Mouse (Mus musculus): ENCODE data around the gene Dnah3.

The Dnah3 gene

GRCm38 (mm10) chr7:120080177-120080576 is 14.9 kb downstream of the Dnah3 start:
- in situ Hi-C loops (cut with MboI; ENCODE audit: low pct_unique_long_range_greater_than_20kb in 1 of 2, low sequenced_read_pairs in 2 of 2, unreplicated experiment in 1 of 2) = no loop called here

- in situ Hi-C loops (cut with MboI; ENCODE audit: low pct_unique_long_range_greater_than_20kb in 1 of 2, low sequenced_read_pairs in 2 of 2, unreplicated experiment in 1 of 2) = no loop called here
These were observed 25.9 kb downstream of the Dnah3 start for GRCm38 (mm10) chr7:120069164-120069563.

- in situ Hi-C loops (cut with MboI; ENCODE audit: low pct_unique_long_range_greater_than_20kb in 1 of 2, low sequenced_read_pairs in 2 of 2, unreplicated experiment in 1 of 2) = no loop called here
These were observed 27.0 kb downstream of the Dnah3 start for GRCm38 (mm10) chr7:120068114-120068513.

GRCm38 (mm10) chr7:120064045-120064444 is 31.0 kb downstream of the Dnah3 start:
- in situ Hi-C loops (cut with MboI; ENCODE audit: low pct_unique_long_range_greater_than_20kb in 1 of 2, low sequenced_read_pairs in 2 of 2, unreplicated experiment in 1 of 2) = no loop called here

- in situ Hi-C loops (cut with MboI; ENCODE audit: low pct_unique_long_range_greater_than_20kb in 1 of 2, low sequenced_read_pairs in 2 of 2, unreplicated experiment in 1 of 2) = no loop called here
These were observed 39.6 kb downstream of the Dnah3 start for GRCm38 (mm10) chr7:120055479-120055878.

- in situ Hi-C loops (cut with MboI; ENCODE audit: low pct_unique_long_range_greater_than_20kb in 1 of 2, low sequenced_read_pairs in 2 of 2, unreplicated experiment in 1 of 2) = no loop called here
These were observed 41.1 kb downstream of the Dnah3 start for GRCm38 (mm10) chr7:120054016-120054415.

GRCm38 (mm10) chr7:120050447-120050846 is 44.6 kb downstream of the Dnah3 start:
- in situ Hi-C loops (cut with MboI; ENCODE audit: low pct_unique_long_range_greater_than_20kb in 1 of 2, low sequenced_read_pairs in 2 of 2, unreplicated experiment in 1 of 2) = no loop called here

GRCm38 (mm10) chr7:120043990-120044389 is 51.1 kb downstream of the Dnah3 start:
- in situ Hi-C loops (cut with MboI; ENCODE audit: low pct_unique_long_range_greater_than_20kb in 1 of 2, low sequenced_read_pairs in 2 of 2, unreplicated experiment in 1 of 2) = loop anchor here (10.0 kb wide), 1 partner anchor 199 kb away; no protein-coding TSS in a partner anchor

- in situ Hi-C loops (cut with MboI; ENCODE audit: low pct_unique_long_range_greater_than_20kb in 1 of 2, low sequenced_read_pairs in 2 of 2, unreplicated experiment in 1 of 2) = no loop called here
These were observed 58.7 kb downstream of the Dnah3 start for GRCm38 (mm10) chr7:120036422-120036821.

- in situ Hi-C loops (cut with MboI; ENCODE audit: low pct_unique_long_range_greater_than_20kb in 1 of 2, low sequenced_read_pairs in 2 of 2, unreplicated experiment in 1 of 2) = no loop called here
These were observed 60.1 kb downstream of the Dnah3 start for GRCm38 (mm10) chr7:120034996-120035395.

- in situ Hi-C loops (cut with MboI; ENCODE audit: low pct_unique_long_range_greater_than_20kb in 1 of 2, low sequenced_read_pairs in 2 of 2, unreplicated experiment in 1 of 2) = no loop called here
These were observed 60.5 kb downstream of the Dnah3 start for GRCm38 (mm10) chr7:120034566-120034965.

- in situ Hi-C loops (cut with MboI; ENCODE audit: low pct_unique_long_range_greater_than_20kb in 1 of 2, low sequenced_read_pairs in 2 of 2, unreplicated experiment in 1 of 2) = no loop called here
These were observed 66.4 kb downstream of the Dnah3 start for GRCm38 (mm10) chr7:120028669-120029068.

GRCm38 (mm10) chr7:119997066-119997465 is 98.0 kb downstream of the Dnah3 start:
- in situ Hi-C loops (cut with MboI; ENCODE audit: low pct_unique_long_range_greater_than_20kb in 1 of 2, low sequenced_read_pairs in 2 of 2, unreplicated experiment in 1 of 2) = no loop called here

- in situ Hi-C loops (cut with MboI; ENCODE audit: low pct_unique_long_range_greater_than_20kb in 1 of 2, low sequenced_read_pairs in 2 of 2, unreplicated experiment in 1 of 2) = no loop called here
These were observed 109.7 kb downstream of the Dnah3 start for GRCm38 (mm10) chr7:119985279-119985912.

- in situ Hi-C loops (cut with MboI; ENCODE audit: low pct_unique_long_range_greater_than_20kb in 1 of 2, low sequenced_read_pairs in 2 of 2, unreplicated experiment in 1 of 2) = no loop called here
These were observed 114.9 kb downstream of the Dnah3 start for GRCm38 (mm10) chr7:119980170-119980569.

GRCm38 (mm10) chr7:119978576-119978975 is 116.5 kb downstream of the Dnah3 start:
- in situ Hi-C loops (cut with MboI; ENCODE audit: low pct_unique_long_range_greater_than_20kb in 1 of 2, low sequenced_read_pairs in 2 of 2, unreplicated experiment in 1 of 2) = no loop called here

GRCm38 (mm10) chr7:119977574-119977973 is 117.5 kb downstream of the Dnah3 start:
- in situ Hi-C loops (cut with MboI; ENCODE audit: low pct_unique_long_range_greater_than_20kb in 1 of 2, low sequenced_read_pairs in 2 of 2, unreplicated experiment in 1 of 2) = no loop called here

- in situ Hi-C loops (cut with MboI; ENCODE audit: low pct_unique_long_range_greater_than_20kb in 1 of 2, low sequenced_read_pairs in 2 of 2, unreplicated experiment in 1 of 2) = no loop called here
These were observed 118.8 kb downstream of the Dnah3 start for GRCm38 (mm10) chr7:119976256-119976655.

GRCm38 (mm10) chr7:119974214-119974613 is 120.9 kb downstream of the Dnah3 start:
- in situ Hi-C loops (cut with MboI; ENCODE audit: low pct_unique_long_range_greater_than_20kb in 1 of 2, low sequenced_read_pairs in 2 of 2, unreplicated experiment in 1 of 2) = no loop called here

GRCm38 (mm10) chr7:119969320-119969719 is 125.8 kb downstream of the Dnah3 start:
- in situ Hi-C loops (cut with MboI; ENCODE audit: low pct_unique_long_range_greater_than_20kb in 1 of 2, low sequenced_read_pairs in 2 of 2, unreplicated experiment in 1 of 2) = no loop called here

All from mouse embryonic stem cell (cell line).